Mouse (Mus musculus) ES-Bruce4 (cell line): Measurements from ENCODE around the gene Grid2.

Experiments used
- CTCF ChIP-seq: IDR thresholded peaks from one replicate; pipeline ENCODE4 v1.8.1; 2011; ENCODE audit warnings: low read depth, low read length
- EP300 ChIP-seq: IDR thresholded peaks from 2 replicates; pipeline ENCODE4 v1.6.1; 2011; ENCODE audit warnings: low read depth, low read length; ENCODE audit not compliant: insufficient read depth
- POLR2A ChIP-seq: IDR thresholded peaks from one replicate; pipeline ENCODE4 v1.8.1; 2011; ENCODE audit warnings: low read length; ENCODE audit not compliant: insufficient read depth

DNA sequence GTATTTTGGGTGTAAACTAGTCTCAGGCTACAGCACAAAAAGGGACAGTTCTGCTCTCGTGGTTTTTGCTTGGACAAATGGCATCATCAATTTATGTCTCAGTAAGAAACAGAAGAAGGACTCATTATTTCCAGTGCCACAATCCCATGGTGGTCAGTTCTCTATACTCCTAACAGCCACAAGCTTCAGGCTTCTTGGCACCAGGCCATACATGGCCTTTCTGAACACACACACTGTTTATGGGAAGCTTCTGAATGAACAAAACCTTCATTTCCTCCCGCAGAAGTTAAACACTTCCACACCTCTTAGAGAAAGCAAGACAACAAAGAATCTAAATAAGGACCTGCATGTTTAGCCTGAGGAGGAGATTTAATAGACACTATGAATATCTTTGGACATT, 709.1 kb downstream of the Grid2 start:
- TF ChIP-seq EP300: no peak
- TF ChIP-seq CTCF: no peak
- no peak for TF ChIP-seq POLR2A
